Mouse (Mus musculus) liver, embryonic 14 days (tissue): Measurements from ENCODE around the gene Nes. TPM values are rescaled to one million over a fixed set of nuclear protein-coding genes. Genes with fewer than 3 reads are reported as not detected.

Source experiments
- polyA plus RNA-seq: library from polyadenylated mRNA; depleted of rRNA; stranded (reverse); fragments of >200 nt; gene quantifications from 2 replicates; pipeline ENCODE4 v1.2.3, GENCODE M21; 2012; rRNA removed

Nes gene
- 1.1 and 1.8 TPM in 2 replicates for polyA plus RNA-seq

DNA sequence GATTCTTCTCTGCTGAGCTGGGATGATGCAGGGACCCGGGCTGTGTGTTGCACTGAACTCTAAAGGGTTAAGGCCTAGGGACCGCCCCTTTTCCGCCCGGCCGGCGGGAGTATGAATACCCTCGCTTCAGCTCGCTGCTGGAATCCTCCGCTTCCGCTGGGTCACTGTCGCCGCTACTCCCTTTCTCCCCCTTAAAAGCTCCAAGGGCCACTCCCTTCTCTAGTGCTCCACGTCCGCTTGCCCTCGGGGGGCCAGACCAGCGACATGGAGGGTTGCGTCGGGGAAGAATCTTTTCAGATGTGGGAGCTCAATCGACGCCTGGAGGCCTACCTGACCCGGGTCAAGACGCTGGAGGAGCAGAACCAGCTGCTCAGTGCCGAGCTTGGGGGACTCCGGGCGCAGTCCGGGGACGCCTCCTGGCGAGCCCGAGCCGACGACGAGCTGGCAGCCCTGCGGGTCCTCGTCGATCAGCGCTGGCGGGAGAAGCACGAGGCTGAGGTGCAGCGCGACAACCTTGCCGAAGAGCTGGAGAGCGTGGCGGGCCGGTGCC, at the start of gene Nes:
Gene Nes, plus strand, starts transcription at position 140 of the 550 bp plus-strand sequence.

DNA sequence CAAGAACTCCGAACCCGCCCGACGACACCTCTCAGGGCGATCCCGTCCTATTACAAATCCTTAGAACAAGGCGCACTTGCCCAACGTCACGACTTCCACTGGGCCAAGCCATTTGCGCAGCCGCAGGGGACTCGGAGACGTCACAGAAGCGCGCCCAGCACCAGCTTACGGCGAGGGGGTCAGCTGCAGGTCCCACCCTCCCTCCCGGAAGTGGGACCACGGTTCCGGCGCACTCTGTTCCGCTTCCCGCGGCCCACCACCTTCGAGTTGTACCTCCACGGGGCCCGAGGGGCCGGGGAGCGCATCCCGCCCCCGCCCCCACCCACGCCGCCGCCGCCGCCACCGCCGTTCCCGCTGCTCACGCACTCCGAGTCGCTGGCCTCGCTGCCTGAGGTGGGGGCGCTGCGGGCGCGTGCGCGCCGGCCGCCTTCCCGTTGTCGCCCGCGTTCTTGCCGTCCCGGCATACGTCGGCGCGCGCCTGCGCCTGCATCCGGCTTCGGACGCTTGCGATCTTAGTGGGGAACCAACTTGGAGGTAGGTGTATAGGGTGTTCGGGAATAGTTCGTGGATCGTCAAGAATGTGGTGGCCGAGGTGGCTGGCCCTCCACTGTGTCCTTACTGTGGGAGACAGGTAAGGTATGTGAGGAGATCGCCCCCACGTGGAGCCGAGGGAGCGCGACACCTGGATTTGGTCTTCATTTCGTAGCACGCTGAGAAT, 40.6 kb upstream of the Nes start, which contains the start of the genes Isg20l2 and Rrnad1:
Gene Isg20l2, plus strand, starts transcription at position 237 of the 718 bp plus-strand sequence.
Gene Rrnad1, minus strand, starts transcription at position 640 of the 718 bp plus-strand sequence.

DNA sequence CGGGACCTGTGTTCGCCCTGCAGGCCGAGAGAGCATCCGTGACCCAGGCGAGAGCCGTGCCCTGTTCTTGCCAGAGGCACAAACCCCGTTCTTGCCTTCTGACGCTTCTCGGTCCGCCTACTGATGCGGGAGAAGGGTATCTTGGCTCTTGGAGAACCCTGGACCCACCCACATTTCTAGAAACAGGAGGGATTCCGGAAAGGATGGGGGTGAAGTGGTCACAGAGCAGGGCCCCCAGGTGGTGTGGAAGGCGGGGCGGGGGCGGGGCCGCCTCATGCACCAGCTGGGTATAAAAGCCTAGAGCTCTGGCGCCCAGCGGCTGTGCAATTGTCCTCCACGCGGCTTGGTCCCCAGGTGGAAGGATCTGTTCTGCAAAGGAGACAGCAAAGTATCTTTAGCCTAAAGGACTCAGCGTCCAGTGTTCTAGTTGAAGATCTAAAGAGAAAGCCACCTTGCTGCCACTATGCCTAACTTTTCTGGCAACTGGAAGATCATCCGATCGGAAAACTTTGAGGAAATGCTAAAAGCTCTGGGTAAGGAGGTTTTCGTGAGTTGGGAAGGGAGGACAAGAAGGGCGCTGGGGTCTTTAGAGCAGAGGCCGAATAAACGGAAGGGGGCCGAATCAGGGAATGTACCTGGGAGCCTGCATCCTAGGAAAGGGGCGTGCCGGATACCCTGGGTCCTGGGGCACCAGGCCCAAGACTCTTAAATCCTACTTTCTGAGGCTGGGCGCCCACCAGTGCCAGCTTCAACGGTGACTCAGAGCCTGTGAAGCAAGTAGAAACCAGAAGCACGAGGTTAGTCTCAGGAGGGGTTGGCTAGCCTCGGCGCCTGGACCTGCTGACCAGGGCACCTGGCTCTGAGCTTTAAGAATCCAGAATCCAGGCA, 22.3 kb upstream of the Nes start, which contains the start of gene Crabp2:
Gene Crabp2, plus strand, starts transcription at position 289 of the 888 bp plus-strand sequence.

DNA sequence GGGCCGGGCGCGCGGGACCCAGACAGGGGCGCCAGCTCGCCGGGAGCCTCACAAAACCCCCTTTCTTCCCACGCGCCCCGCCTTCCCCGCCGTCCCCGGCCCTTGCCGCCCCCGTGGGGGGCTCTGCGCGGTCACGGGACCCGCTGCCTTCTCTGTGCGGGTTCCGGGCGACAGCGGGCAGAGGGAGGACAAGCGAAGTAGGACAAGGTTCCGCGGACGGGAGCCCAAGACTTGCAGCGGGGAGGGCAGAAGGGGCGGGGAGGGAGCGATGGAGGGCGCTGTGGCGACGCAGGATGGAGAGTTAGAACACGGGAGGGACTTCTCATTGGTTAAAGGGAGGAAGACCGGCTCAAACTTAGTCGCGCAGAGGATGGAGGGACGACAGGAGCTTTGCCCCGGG, 29.3 kb downstream of the Nes start, which contains the start of gene Bcan:
Gene Bcan, minus strand, starts transcription at position 50 of the 400 bp plus-strand sequence.

DNA sequence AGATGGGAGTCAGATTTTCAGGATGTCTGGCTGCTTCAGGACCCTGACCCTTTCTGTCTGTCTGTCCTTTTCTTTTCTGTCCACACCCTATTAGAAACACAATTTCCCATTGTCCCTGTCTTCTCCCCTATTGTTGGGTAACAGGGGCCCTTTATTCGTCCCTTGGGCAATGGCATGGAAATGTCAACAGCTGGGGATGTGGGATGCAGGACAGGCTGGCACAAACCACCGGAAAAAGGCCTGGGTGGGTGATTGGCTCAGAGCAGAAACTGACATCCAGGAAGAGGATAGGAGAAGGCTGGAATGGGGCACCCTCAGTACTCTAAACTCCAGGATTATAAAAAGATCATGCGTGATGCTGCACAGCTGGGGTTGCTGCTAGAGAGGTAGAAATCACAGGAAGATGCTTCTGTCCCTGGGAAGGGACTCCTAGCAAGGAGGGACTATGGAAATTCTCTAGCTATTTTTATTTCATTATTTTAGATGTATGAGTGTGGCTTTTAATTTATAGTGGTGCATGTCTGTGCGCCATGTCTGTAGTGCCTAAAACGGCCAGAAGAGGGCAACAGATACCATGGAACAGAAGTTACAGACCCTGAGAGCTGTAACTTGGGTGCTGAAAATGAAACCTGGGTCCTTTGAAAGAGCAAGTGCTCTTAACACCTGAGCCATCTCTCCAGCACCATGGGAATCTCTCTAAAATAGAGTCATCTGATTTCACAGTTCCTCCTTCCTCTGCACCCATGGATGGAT, 56.7 kb downstream of the Nes start, which contains the start of gene Hapln2:
Gene Hapln2, minus strand, starts transcription at position 150 of the 753 bp plus-strand sequence.

Other genes starting within 250 kb of the Nes start
- gene Lrrc71, start 222.5 kb upstream of the Nes start, polyA plus RNA-seq, result 0.08 and 0.10 TPM in 2 replicates
- 0.09 TPM in 2 replicates for gene Ntrk1, start 175.9 kb upstream of the Nes start, polyA plus RNA-seq
- 0.02 and 0.05 TPM in 2 replicates for gene Insrr, start 174.1 kb upstream of the Nes start, polyA plus RNA-seq
- 4.1 and 5.0 TPM in 2 replicates for gene Pear1, start 146.8 kb upstream of the Nes start, polyA plus RNA-seq
- 0.05 and 0.09 TPM in 2 replicates for gene Sh2d2a, start 124.3 kb upstream of the Nes start, polyA plus RNA-seq
- gene Prcc, start 85.5 kb upstream of the Nes start, polyA plus RNA-seq, result 15.3 and 16.8 TPM in 2 replicates
- gene Hdgf, start 64.8 kb upstream of the Nes start, polyA plus RNA-seq, result 182 and 186 TPM in 2 replicates
- gene Mrpl24, start 51.6 kb upstream of the Nes start, polyA plus RNA-seq, result 56.6 and 60.1 TPM in 2 replicates
- 12.8 and 16.7 TPM in 2 replicates for gene Isg20l2, start 40.8 kb upstream of the Nes start, polyA plus RNA-seq
- 8.5 and 8.9 TPM in 2 replicates for gene Rrnad1, start 40.4 kb upstream of the Nes start, polyA plus RNA-seq
- gene Crabp2, start 22.4 kb upstream of the Nes start, polyA plus RNA-seq, result 0.09 and 0.93 TPM in 2 replicates
- 0.01 TPM in 1 of 2 replicates, not detected in the other for gene Bcan, start 29.2 kb downstream of the Nes start, polyA plus RNA-seq
- gene Hapln2, start 56.5 kb downstream of the Nes start, polyA plus RNA-seq, result not detected in 2 replicates
- gene Gpatch4, start 72.0 kb downstream of the Nes start, polyA plus RNA-seq, result 13.5 and 14.6 TPM in 2 replicates
- gene Naxe, start 87.4 kb downstream of the Nes start, polyA plus RNA-seq, result 22.7 and 25.6 TPM in 2 replicates
- gene Ttc24, start 107.2 kb downstream of the Nes start, polyA plus RNA-seq, result not detected in 2 replicates
- 7.0 and 8.7 TPM in 2 replicates for gene Iqgap3, start 110.9 kb downstream of the Nes start, polyA plus RNA-seq
- gene Mef2d, start 171.3 kb downstream of the Nes start, polyA plus RNA-seq, result 8.7 and 10.4 TPM in 2 replicates